Mouse (Mus musculus) CH12.LX (cell line): ENCODE measurements around the gene Caly. TPM values are rescaled to one million over a fixed set of nuclear protein-coding genes. Genes with fewer than 3 reads are reported as not detected.

Experiments
- DNase-seq: peaks from one replicate; pipeline ENCODE4 v3.0.0-alpha.2; 2013; ENCODE audit errors: extremely low read depth
- H3K27ac ChIP-seq: 2 replicates; pipeline ENCODE4 v1.5.1; 2012; ENCODE audit warnings: low read depth, mild to moderate bottlenecking, control low read depth, moderate library complexity; ENCODE audit not compliant: insufficient read depth
- H3K27me3 ChIP-seq: replicated peaks from 2 replicates; pipeline ENCODE3; 2012; ENCODE audit warnings: inconsistent platforms
- H3K36me3 ChIP-seq, 2 experiments: replicated peaks in 1 of 2; 2 replicates each; pipeline versions ENCODE3 to v1.6.1; 2012; ENCODE audit warnings: inconsistent platforms in 1 of 2, low read length in 1 of 2, mild to moderate bottlenecking in 1 of 2, mixed read lengths in 1 of 2, moderate library complexity in 1 of 2; ENCODE audit not compliant: control insufficient read depth in 1 of 2, insufficient read depth in 1 of 2
- H3K4me1 ChIP-seq, 2 experiments: 2 replicates each; pipeline ENCODE4 v1.6.1; 2012; ENCODE audit warnings: inconsistent platforms in 1 of 2, moderate library complexity in 1 of 2; ENCODE audit not compliant: insufficient read depth in 2 of 2, control insufficient read depth in 1 of 2
- H3K4me2 ChIP-seq: 2 replicates; pipeline ENCODE4 v1.6.1; 2012; ENCODE audit warnings: low read depth, mild to moderate bottlenecking, control low read depth; ENCODE audit not compliant: poor library complexity, insufficient read depth, severe bottlenecking
- H3K4me3 ChIP-seq, 3 experiments: fragments of 150-350 bp in 1 of 3; sonication (generic) in 1 of 3; replicated peaks in 1 of 3; 2 replicates each; pipeline versions ENCODE3 to v1.5.1; 2011 to 2012; ENCODE audit warnings: low read depth in 2 of 3, low read length in 2 of 3, mild to moderate bottlenecking in 2 of 3, moderate library complexity in 2 of 3, control low read depth in 1 of 3, improper control_type of control experiment in 1 of 3, inconsistent platforms in 1 of 3, mixed read lengths in 1 of 3; ENCODE audit not compliant: poor library complexity in 1 of 3
- H3K79me2 ChIP-seq: replicated peaks from 2 replicates; pipeline ENCODE4 v1.6.1; 2012; ENCODE audit warnings: mild to moderate bottlenecking, moderate library complexity; ENCODE audit not compliant: control insufficient read depth, poor library complexity, insufficient read depth, severe bottlenecking; ENCODE audit errors: extremely low read depth
- H3K9ac ChIP-seq: 2 replicates; pipeline ENCODE4 v1.6.1; 2012; ENCODE audit warnings: low read depth, mild to moderate bottlenecking, control low read depth, moderate library complexity; ENCODE audit not compliant: insufficient read depth
- H3K9me3 ChIP-seq: replicated peaks from 2 replicates; pipeline ENCODE3; 2012; ENCODE audit warnings: low read length, inconsistent platforms, mixed read lengths
- BHLHE40 ChIP-seq: IDR thresholded peaks from 2 replicates; pipeline ENCODE4 v1.6.1; 2011; ENCODE audit warnings: mild to moderate bottlenecking, low read depth, low read length, improper control_type of control experiment
- CHD2 ChIP-seq: IDR thresholded peaks from 2 replicates; pipeline ENCODE4 v1.6.1; 2011; ENCODE audit warnings: low read length, improper control_type of control experiment
- CTCF ChIP-seq, 2 experiments: IDR thresholded peaks in 1 of 2; conservative IDR thresholded peaks in 1 of 2; 2 replicates each; pipeline ENCODE4 v1.5.1; 2011 to 2012; ENCODE audit warnings: low read depth in 2 of 2, low read length in 2 of 2, improper control_type of control experiment in 1 of 2, inconsistent platforms in 1 of 2, mild to moderate bottlenecking in 1 of 2, moderate library complexity in 1 of 2
- ELF1 ChIP-seq: IDR thresholded peaks from 2 replicates; pipeline ENCODE4 v1.6.1; 2014; ENCODE audit warnings: low read depth, mild to moderate bottlenecking, inconsistent platforms, low read length, improper control_type of control experiment
- EP300 ChIP-seq: IDR thresholded peaks from 2 replicates; pipeline ENCODE4 v1.6.1; 2011; ENCODE audit warnings: low read length, improper control_type of control experiment
- ETS1 ChIP-seq: conservative IDR thresholded peaks from 2 replicates; pipeline ENCODE4 v1.6.1; 2012; ENCODE audit warnings: low read depth, mild to moderate bottlenecking, inconsistent platforms, low read length, improper control_type of control experiment, moderate library complexity
- GABPA ChIP-seq: IDR thresholded peaks from 2 replicates; pipeline ENCODE4 v1.6.1; 2012; ENCODE audit warnings: low read depth, low read length, improper control_type of control experiment, inconsistent platforms; ENCODE audit not compliant: insufficient replicate concordance
- HCFC1 ChIP-seq: IDR thresholded peaks from 2 replicates; pipeline ENCODE4 v1.6.1; 2012; ENCODE audit warnings: low read depth, mild to moderate bottlenecking, inconsistent platforms, low read length, improper control_type of control experiment
- IRF4 ChIP-seq: IDR thresholded peaks from 2 replicates; pipeline ENCODE4 v1.6.1; 2014; ENCODE audit warnings: low read depth, mild to moderate bottlenecking, inconsistent platforms, low read length, improper control_type of control experiment
- JUN ChIP-seq: IDR thresholded peaks from 2 replicates; pipeline ENCODE4 v1.6.1; 2011; ENCODE audit warnings: low read depth, mild to moderate bottlenecking, low read length, improper control_type of control experiment, moderate library complexity; ENCODE audit not compliant: insufficient read depth
- MAX ChIP-seq: IDR thresholded peaks from 2 replicates; pipeline ENCODE4 v1.6.1; 2011; ENCODE audit warnings: low read length, improper control_type of control experiment
- MAZ ChIP-seq: IDR thresholded peaks from 2 replicates; pipeline ENCODE4 v1.6.1; 2012; ENCODE audit warnings: low read depth, mild to moderate bottlenecking, inconsistent platforms, low read length, improper control_type of control experiment, moderate library complexity
- MEF2A ChIP-seq: IDR thresholded peaks from 2 replicates; pipeline ENCODE4 v1.6.1; 2014; ENCODE audit warnings: low read depth, mild to moderate bottlenecking, inconsistent platforms, low read length, improper control_type of control experiment, borderline replicate concordance
- MXI1 ChIP-seq: IDR thresholded peaks from 2 replicates; pipeline ENCODE4 v1.6.1; 2011; ENCODE audit warnings: mild to moderate bottlenecking, low read depth, low read length, improper control_type of control experiment
- MYC ChIP-seq: IDR thresholded peaks from 2 replicates; pipeline ENCODE4 v1.6.1; 2011; ENCODE audit warnings: low read depth, mild to moderate bottlenecking, improper control_type of control experiment, low read length
- NELFE ChIP-seq: IDR thresholded peaks from 2 replicates; pipeline ENCODE4 v1.6.1; 2011; ENCODE audit warnings: low read depth, low read length, improper control_type of control experiment
- PAX5 ChIP-seq: IDR thresholded peaks from 2 replicates; pipeline ENCODE4 v1.6.1; 2012; ENCODE audit warnings: low read length, inconsistent platforms, mixed read lengths
- POLR2A ChIP-seq: IDR thresholded peaks from 2 replicates; pipeline ENCODE4 v1.6.1; 2011; ENCODE audit warnings: low read depth, mild to moderate bottlenecking, improper control_type of control experiment, low read length
- SIN3A ChIP-seq: IDR thresholded peaks from 2 replicates; pipeline ENCODE4 v1.6.1; 2012; ENCODE audit warnings: low read length, improper control_type of control experiment, inconsistent platforms
- TBP ChIP-seq: conservative IDR thresholded peaks from 2 replicates; pipeline ENCODE4 v1.6.1; 2011; ENCODE audit warnings: low read depth, low read length, improper control_type of control experiment
- TCF12 ChIP-seq: IDR thresholded peaks from 2 replicates; pipeline ENCODE4 v1.6.1; 2014; ENCODE audit warnings: low read depth, mild to moderate bottlenecking, inconsistent platforms, low read length, improper control_type of control experiment
- UBTF ChIP-seq: IDR thresholded peaks from 2 replicates; pipeline ENCODE4 v1.6.1; 2012; ENCODE audit warnings: low read depth, mild to moderate bottlenecking, inconsistent platforms, low read length, improper control_type of control experiment, moderate library complexity
- USF1 ChIP-seq: IDR thresholded peaks from 2 replicates; pipeline ENCODE4 v1.6.1; 2014; ENCODE audit warnings: low read depth, mild to moderate bottlenecking, inconsistent platforms, low read length, improper control_type of control experiment
- ZC3H11A ChIP-seq: IDR thresholded peaks from 2 replicates; pipeline ENCODE4 v1.6.1; 2012; ENCODE audit warnings: low read depth, mild to moderate bottlenecking, inconsistent platforms, low read length, improper control_type of control experiment
- ZKSCAN1 ChIP-seq: IDR thresholded peaks from 2 replicates; pipeline ENCODE4 v1.6.1; 2012; ENCODE audit warnings: low read depth, inconsistent platforms, low read length, improper control_type of control experiment, borderline replicate concordance
- ZMIZ1 ChIP-seq: IDR thresholded peaks from 2 replicates; pipeline ENCODE4 v1.6.1; 2012; ENCODE audit warnings: low read depth, mild to moderate bottlenecking, inconsistent platforms, low read length, improper control_type of control experiment
- ZNF384 ChIP-seq: IDR thresholded peaks from 2 replicates; pipeline ENCODE4 v1.6.1; 2012; ENCODE audit warnings: low read depth, low read length, improper control_type of control experiment, inconsistent platforms
- dilution Hi-C: fragments of 300-500 bp; cut with MboI; formaldehyde crosslinking; loops from 2 replicates; pipeline ENCODE4 v1.14.3; 2020; ENCODE audit warnings: low sequenced_read_pairs; ENCODE audit not compliant: extremely low pct_unique_long_range_greater_than_20kb, extremely low pct_ligation_motif_present
- in situ Hi-C: fragments of 300-500 bp; cut with MboI; formaldehyde crosslinking; loops from 3 replicates; pipeline ENCODE4 v1.14.3; 2019; ENCODE audit warnings: low sequenced_read_pairs, low pct_ligation_motif_present, low pct_unique_long_range_greater_than_20kb, mixed read lengths
- polyA plus RNA-seq: library from polyadenylated mRNA; unstranded; fragments of >175 nt; gene quantifications from 2 replicates; pipeline ENCODE4 v1.2.1, GENCODE M21; 2012; ENCODE audit warnings: low read depth; ENCODE audit not compliant: insufficient read length
- total RNA-seq, 2 experiments: library from RNA; depleted of rRNA; stranded (reverse); fragments of 300-350 nt in 1 of 2; fragments of >200 nt in 1 of 2; gene quantifications; 2 replicates each; pipeline ENCODE4 v1.2.3; 2012 to 2014

Caly gene
- total and polyA plus RNA-seq, 3 experiments: not detected

DNA sequence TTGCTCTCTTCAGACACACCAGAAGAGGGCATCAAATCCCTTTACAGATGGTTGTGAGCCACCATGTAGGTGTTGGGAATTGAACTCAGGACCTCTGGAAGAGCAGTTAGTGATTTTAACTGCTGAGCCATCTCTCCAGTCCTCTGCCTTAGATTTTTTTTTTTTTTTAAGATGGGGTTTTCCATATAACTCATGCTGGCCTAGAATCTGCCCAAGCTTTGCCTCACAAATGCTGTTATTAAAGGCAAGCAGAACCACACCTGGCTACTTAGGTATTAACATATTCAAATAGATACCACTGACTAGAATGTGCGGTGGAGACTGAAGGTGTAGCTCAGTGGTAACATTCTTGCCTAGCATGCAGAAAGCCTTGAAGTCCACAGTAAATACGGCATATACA is 38.1 kb upstream of the Caly start:
- no peak for DNase-seq
- in situ Hi-C loops (no loop called here), dilution Hi-C loops (no loop called here)
- Histone ChIP-seq H3K4me2 (no peak overlapping the region), H3K4me1 (peaks cover 18 to 70% of the 10 kb centered on the region in 2 experiments), H3K27ac (no peak overlapping the region), H3K79me2 (no peaks in the 10 kb centered on the region; the same call in 1 of the 2 replicates), H3K4me3 (no peak overlapping the region), H3K9me3 (no peaks in the 10 kb centered on the region), H3K9ac (no peak overlapping the region), H3K36me3 (peaks cover 0 to 6% of the 10 kb centered on the region in 2 experiments), H3K27me3 (no peaks in the 10 kb centered on the region)
- TF ChIP-seq JUN: no peak
- TF ChIP-seq ZC3H11A: no peak
- peak; percentile 92 for TF ChIP-seq ZNF384
- TF ChIP-seq CTCF (conservative IDR thresholded peaks at IDR 0.05 in 1 of 2, IDR thresholded peaks at IDR 0.05 in 1 of 2; ENCODE audit: low read depth in 2 of 2, low read length in 2 of 2): 0 out of 4 replicates have a peak, but pooled peaks of 1 of the 2 experiments have one; percentile 7
- TF ChIP-seq EP300: peak; percentile 57
- peak; percentile 31; the same call in 1 of the 2 replicates for TF ChIP-seq ETS1
- no peak for TF ChIP-seq UBTF
- no peak for TF ChIP-seq ZMIZ1
- 0 out of 2 replicates have a peak, but pooled peaks have one; percentile 33 for TF ChIP-seq TCF12
- no peak for TF ChIP-seq TBP

DNA sequence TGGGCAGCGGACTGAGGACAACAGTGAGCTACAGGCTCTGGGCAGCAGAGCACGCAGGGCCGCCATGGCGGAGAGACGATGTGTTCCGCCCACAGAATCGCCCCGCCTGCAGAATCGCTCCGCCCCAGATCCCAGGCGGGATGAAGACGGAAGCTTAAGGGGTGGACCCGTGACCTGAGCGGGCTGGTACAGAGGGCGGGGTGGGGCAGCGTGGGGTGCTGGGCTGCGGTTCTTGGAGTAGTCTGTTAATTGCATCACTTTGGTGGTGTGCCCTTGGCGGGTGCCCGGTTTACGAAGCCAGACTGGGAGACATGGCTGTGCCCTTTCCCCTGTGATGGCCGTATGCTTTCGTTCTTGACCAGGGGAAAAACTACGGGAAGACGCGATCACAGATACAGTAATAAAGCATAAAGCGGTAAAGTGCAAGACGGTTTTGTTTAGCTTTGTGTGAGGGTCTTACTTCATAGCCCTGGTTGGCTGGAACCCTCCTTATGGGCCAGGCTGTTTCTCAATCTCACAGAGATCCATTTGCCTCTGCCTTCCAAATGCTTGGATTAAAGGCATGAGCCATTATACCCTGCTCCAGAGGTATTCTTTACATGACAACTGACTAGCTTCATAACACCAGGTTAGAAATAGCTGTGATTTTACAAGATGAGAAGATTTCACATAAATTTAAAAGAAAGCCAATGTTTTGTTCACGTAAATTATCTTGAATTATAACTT is 34.1 kb upstream of the Caly start, which contains the start of gene Echs1:
Echs1 (minus strand) TSS at position 148 of the 726 bp plus-strand sequence.
- peak within 1 kb of the TSS; percentile 73 to 97 (median 83) for H3K4me3 ChIP-seq
- peak within 1 kb of the TSS; percentile 83 for H3K4me2 ChIP-seq
- dilution Hi-C loops: no loop called here
- H3K27me3 ChIP-seq: no peaks in the 10 kb centered on the region
- in situ Hi-C loops: no loop called here
- peak within 1 kb of the TSS; percentile 84 for H3K27ac ChIP-seq
- peak; percentile 93 for DNase-seq
- H3K9me3 ChIP-seq: no peaks in the 10 kb centered on the region
- H3K4me1 ChIP-seq: peaks cover 9 to 46% of the 10 kb centered on the region in 2 experiments; a peak in 3 of 4 replicates
- TF ChIP-seq ZKSCAN1 (no peak), BHLHE40 (peak; percentile 73), IRF4 (0 out of 2 replicates have a peak, but pooled peaks have one; percentile 59), NELFE (peak; percentile 89), GABPA (no peak), CTCF (conservative IDR thresholded peaks at IDR 0.05 in 1 of 2, IDR thresholded peaks at IDR 0.05 in 1 of 2; ENCODE audit: low read depth in 2 of 2, low read length in 2 of 2) (no peak), HCFC1 (peak; percentile 39; the same call in 1 of the 2 replicates), MAZ (peak; percentile 82; the same call in 1 of the 2 replicates), POLR2A (peak; percentile 86), MEF2A (peak; percentile 41; the same call in 1 of the 2 replicates), PAX5 (no peak), ELF1 (peak; percentile 77), TCF12 (peak; percentile 65), ZMIZ1 (peak; percentile 83), CHD2 (peak; percentile 60), MYC (peak; percentile 51; the same call in 1 of the 2 replicates), MXI1 (peak; percentile 65), USF1 (peak; percentile 62), SIN3A (peak; percentile 43; the same call in 1 of the 2 replicates), ZNF384 (no peak), MAX (peak; percentile 66; the same call in 1 of the 2 replicates), ETS1 (no peak)
- peaks cover 11 to 27% of the 10 kb centered on the region in 2 experiments for H3K36me3 ChIP-seq
- H3K79me2 ChIP-seq: peaks cover 2% of the 10 kb centered on the region
- peak within 1 kb of the TSS; percentile 96 for H3K9ac ChIP-seq
